Mouse (Mus musculus) olfactory bulb, adult 2 months (tissue): ENCODE measurements around the gene Stradb.

ENCODE experiments used
- CTCF ChIP-seq: fragments of 200-500 bp; IDR thresholded peaks from 2 replicates; pipeline ENCODE4 v1.5.1; 2012; ENCODE audit warnings: low read depth, mild to moderate bottlenecking, low read length, moderate library complexity; ENCODE audit not compliant: insufficient read depth
- POLR2A ChIP-seq: fragments of 200-500 bp; IDR thresholded peaks from 2 replicates; pipeline ENCODE4 v1.6.1; 2012; ENCODE audit warnings: mild to moderate bottlenecking, low read depth, low read length, moderate library complexity; ENCODE audit not compliant: insufficient read depth

DNA sequence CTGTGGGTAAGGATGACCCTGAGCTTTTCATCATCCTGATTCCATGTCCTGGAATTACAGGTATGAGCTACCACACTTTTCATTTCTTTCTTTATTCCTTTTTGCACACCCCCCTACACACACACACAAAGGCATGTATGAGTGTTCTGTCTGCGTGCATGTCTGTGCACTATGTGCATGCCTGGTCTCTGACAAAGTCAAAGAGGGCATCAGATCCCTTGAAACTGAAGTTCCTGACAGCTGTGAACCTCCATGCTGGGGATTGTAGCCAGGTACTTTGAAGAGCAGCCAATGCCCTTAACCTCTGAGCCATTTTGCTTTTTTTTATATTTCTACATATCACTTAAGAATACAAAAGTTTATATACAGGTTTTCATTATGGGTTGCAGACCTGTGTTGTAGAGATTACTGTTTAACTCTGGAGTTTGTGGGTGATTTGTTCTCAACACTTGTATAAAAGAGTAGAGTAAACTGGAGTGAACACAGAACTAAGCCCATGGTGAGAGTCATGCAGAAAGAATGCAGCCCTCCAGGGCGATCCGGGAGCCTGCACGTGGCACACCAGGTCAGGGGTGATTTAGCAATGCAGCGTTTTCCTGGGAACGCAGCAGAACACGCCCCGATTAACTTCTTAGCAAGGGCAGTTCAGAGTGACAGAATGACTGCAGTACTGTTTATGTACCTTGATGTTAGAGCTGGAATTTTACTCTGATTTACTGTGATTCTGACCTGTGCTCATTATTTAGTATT, 22.2 kb upstream of the Stradb start:
- no peak for TF ChIP-seq CTCF
- TF ChIP-seq POLR2A = no peak
